Mouse (Mus musculus) brain, embryonic 14.5 days (tissue): ENCODE data around the gene Abcc8.
"Not testable (repeated sequence)": the region's sequence is repeated elsewhere in the genome, so short reads cannot be mapped to it uniquely, and the experiment has no call there.

ENCODE experiments used
- CTCF ChIP-seq: fragments of 200-500 bp; IDR thresholded peaks from 2 replicates; pipeline ENCODE4 v1.5.1; 2012; ENCODE audit warnings: inconsistent platforms, mild to moderate bottlenecking, moderate library complexity, borderline replicate concordance; ENCODE audit not compliant: insufficient read depth, insufficient read length; ENCODE audit errors: extremely low read depth
- POLR2A ChIP-seq: fragments of 200-500 bp; IDR thresholded peaks from 2 replicates; pipeline ENCODE4 v1.6.1; 2012; ENCODE audit warnings: mild to moderate bottlenecking, inconsistent platforms, borderline replicate concordance; ENCODE audit not compliant: poor library complexity, insufficient read depth, insufficient read length, severe bottlenecking; ENCODE audit errors: extremely low read depth

GRCm38 (mm10) chr7:46168980-46169379 is 10.9 kb downstream of the Abcc8 start:
- not testable (repeated sequence) for TF ChIP-seq CTCF, POLR2A
